Mouse (Mus musculus): ENCODE data around the gene Btbd9.
"Not testable (repeated sequence)": the region's sequence is repeated elsewhere in the genome, so short reads cannot be mapped to it uniquely, and the experiment has no call there.

The Btbd9 gene

GRCm38 (mm10) chr17:30575941-30576773 lies at the start of gene Btbd9:
Gene Btbd9 (minus strand): TSS chr17:30576488.
- in situ Hi-C loops (cut with MboI; ENCODE audit: low pct_unique_long_range_greater_than_20kb in 1 of 2, low sequenced_read_pairs in 2 of 2, unreplicated experiment in 1 of 2): no loop called here

DNA sequence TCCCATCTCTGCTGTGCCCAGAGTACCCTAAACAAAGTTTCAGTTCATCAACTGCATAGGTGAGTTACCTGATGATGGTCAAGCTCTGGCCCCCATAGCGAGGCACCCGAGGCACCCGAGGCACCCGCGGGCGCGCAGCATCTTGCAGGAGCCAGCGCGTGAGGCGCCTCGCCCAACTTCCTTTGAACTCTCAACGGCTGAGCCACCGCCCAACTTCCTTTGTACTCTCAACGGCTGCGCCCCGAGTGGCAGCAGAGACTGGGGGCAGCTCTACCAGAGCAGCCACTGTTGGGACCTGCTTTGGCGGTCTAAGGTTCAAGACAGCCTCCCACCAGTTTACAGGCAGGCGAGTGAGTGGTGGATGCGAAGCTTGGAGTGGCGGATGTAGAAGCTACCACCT lies 47.8 kb upstream of the Btbd9 start, which contains the start of gene Dnah8:
TSS of gene Dnah8 (plus strand) at position 223 of the 400 bp plus-strand sequence.
- in situ Hi-C loops (cut with MboI; ENCODE audit: low pct_unique_long_range_greater_than_20kb in 1 of 2, low sequenced_read_pairs in 2 of 2, unreplicated experiment in 1 of 2): not testable (repeated sequence)

- in situ Hi-C loops (cut with MboI; ENCODE audit: low pct_unique_long_range_greater_than_20kb in 1 of 2, low sequenced_read_pairs in 2 of 2, unreplicated experiment in 1 of 2): no loop called here
Measured at GRCm38 (mm10) chr17:30623200-30623599, 46.9 kb upstream of the Btbd9 start.

DNA sequence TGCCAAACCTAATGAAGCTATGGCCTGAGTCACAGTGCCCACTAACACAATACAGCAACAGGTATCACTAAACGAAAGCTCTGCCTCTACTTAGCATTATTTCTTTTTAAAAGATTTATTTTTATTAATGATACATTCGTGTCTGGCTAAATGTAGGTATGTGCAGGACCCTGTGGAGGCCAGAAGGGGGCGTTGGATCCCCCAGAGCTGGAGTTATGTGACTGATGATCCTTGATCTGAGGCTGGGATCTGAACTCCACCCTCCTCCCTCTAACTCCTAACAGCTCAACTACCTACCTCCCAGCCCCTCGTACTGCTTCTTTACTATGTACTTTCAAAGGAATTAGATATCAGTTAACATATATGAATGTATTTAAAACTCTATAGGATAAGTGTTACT lies 45.2 kb upstream of the Btbd9 start:
- in situ Hi-C loops (cut with MboI; ENCODE audit: low pct_unique_long_range_greater_than_20kb in 1 of 2, low sequenced_read_pairs in 2 of 2, unreplicated experiment in 1 of 2): no loop called here

- in situ Hi-C loops (cut with MboI; ENCODE audit: low pct_unique_long_range_greater_than_20kb in 1 of 2, low sequenced_read_pairs in 2 of 2, unreplicated experiment in 1 of 2): no loop called here
Measured at GRCm38 (mm10) chr17:30620548-30620947, 44.3 kb upstream of the Btbd9 start.

DNA sequence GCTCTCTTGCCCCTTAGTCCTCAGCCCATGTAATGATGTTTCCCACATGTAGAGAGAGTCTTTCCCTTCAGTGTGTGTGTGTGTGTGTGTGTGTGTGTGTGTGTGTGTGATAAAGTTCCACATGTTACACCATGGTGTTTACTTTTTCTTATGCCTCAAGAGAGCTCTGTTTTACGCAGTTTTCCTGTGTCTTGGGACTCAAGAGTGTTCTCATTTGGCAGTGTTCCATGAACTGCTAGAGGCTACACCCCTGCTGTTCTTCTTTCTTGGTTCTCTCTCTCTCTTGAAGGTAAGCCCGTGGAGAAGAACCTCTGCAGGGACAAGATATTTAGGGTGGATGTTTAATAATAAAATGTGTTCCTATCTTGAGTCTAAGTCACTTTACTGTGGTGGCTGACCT lies 42.9 kb upstream of the Btbd9 start:
- in situ Hi-C loops (cut with MboI; ENCODE audit: low pct_unique_long_range_greater_than_20kb in 1 of 2, low sequenced_read_pairs in 2 of 2, unreplicated experiment in 1 of 2): no loop called here

DNA sequence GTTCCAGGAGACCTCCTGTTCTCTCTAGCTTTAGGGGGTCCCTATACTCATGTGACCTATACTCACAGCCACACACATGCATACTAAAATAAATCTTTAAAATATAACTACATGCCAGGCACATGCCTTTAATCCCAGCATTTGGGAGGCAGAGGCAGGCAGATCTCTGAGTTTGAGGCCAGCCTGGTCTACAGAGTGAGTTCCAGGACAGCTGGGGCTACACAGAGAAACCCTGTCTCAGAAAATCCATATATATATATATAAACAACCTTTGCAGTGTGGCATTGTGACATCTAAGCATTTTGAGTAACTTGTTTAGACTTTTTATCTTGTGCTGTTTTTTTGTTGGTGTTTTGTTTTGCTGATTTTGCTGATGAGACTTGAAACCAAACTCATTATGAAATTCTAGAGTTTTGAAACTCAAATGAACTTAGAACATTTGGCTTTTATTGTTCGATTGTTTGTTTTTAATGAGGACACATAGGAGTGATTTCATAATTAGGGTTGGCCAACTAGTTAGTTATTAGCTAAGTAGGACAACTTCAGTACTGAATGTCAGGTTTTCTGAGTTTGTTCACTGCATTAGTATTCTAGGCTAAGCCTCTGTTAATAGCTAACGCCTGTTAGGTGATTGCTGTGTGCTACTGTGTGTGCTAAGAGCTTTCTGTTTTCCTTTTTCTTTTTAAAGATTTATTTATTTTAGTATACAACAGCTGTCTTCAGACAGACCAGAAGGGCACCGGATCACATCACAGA lies 42.0 kb upstream of the Btbd9 start:
- in situ Hi-C loops (cut with MboI; ENCODE audit: low pct_unique_long_range_greater_than_20kb in 1 of 2, low sequenced_read_pairs in 2 of 2, unreplicated experiment in 1 of 2): no loop called here

DNA sequence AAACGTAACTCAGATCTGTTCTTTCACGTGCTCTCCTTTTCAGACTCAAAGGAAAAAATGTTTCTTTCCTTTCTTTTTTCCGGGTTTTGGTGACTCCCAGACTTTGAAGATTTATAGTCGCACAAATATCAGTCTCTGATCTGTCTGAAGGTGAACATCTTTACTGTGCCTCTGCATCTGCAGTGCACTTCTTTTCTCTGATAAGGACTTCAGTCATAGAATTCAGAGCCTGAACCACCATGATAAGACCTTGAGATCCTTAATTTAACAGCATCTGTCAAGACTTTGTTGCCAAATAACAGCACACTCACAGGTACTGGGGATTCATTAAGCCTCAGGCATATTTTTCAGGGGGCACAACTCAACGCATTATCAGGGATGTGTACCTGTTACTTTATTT lies 39.9 kb upstream of the Btbd9 start:
- in situ Hi-C loops (cut with MboI; ENCODE audit: low pct_unique_long_range_greater_than_20kb in 1 of 2, low sequenced_read_pairs in 2 of 2, unreplicated experiment in 1 of 2): no loop called here

DNA sequence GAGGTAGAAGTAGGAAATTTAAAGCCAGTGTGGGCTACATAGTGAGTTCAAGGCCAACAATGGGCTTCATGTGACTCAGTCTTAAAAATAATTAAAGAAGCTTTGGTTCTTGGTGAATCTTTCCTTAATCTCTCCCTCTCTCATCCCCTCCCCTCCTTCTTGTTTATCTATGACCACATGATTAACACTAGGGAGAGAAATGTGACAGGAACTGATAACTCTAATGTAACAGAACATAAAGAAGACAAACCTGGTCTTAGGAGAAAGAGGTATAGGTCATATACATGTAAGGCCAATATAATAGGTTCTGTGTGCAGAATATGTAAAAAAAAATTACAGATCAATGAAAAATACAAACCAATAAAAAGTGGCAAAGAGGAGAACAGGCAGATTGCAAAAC lies 37.1 kb upstream of the Btbd9 start:
- in situ Hi-C loops (cut with MboI; ENCODE audit: low pct_unique_long_range_greater_than_20kb in 1 of 2, low sequenced_read_pairs in 2 of 2, unreplicated experiment in 1 of 2): no loop called here

GRCm38 (mm10) chr17:30612075-30612859 lies 36.0 kb upstream of the Btbd9 start:
- in situ Hi-C loops (cut with MboI; ENCODE audit: low pct_unique_long_range_greater_than_20kb in 1 of 2, low sequenced_read_pairs in 2 of 2, unreplicated experiment in 1 of 2): no loop called here

- in situ Hi-C loops (cut with MboI; ENCODE audit: low pct_unique_long_range_greater_than_20kb in 1 of 2, low sequenced_read_pairs in 2 of 2, unreplicated experiment in 1 of 2): no loop called here
Measured at GRCm38 (mm10) chr17:30611221-30612074, 35.2 kb upstream of the Btbd9 start.

- in situ Hi-C loops (cut with MboI; ENCODE audit: low pct_unique_long_range_greater_than_20kb in 1 of 2, low sequenced_read_pairs in 2 of 2, unreplicated experiment in 1 of 2): no loop called here
Measured at GRCm38 (mm10) chr17:30610739-30611138, 34.5 kb upstream of the Btbd9 start.

DNA sequence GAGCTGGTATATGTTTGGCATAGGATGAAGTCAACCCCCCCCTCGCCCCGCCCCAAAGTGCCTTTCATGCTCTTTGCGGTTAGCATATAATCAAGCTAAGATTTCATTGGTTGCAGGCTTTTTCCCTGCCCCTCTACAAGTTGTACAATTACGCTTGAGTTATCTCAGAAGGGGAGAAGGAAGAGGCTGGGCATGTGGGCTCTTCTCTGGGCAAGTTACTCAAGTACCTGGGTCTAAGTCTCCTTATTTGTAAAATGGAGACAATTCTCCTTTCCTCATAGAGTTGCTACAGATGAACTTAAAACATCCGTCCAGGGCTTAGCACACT lies 33.7 kb upstream of the Btbd9 start:
- in situ Hi-C loops (cut with MboI; ENCODE audit: low pct_unique_long_range_greater_than_20kb in 1 of 2, low sequenced_read_pairs in 2 of 2, unreplicated experiment in 1 of 2): no loop called here

GRCm38 (mm10) chr17:30609305-30609979 lies 33.2 kb upstream of the Btbd9 start:
- in situ Hi-C loops (cut with MboI; ENCODE audit: low pct_unique_long_range_greater_than_20kb in 1 of 2, low sequenced_read_pairs in 2 of 2, unreplicated experiment in 1 of 2): no loop called here

- in situ Hi-C loops (cut with MboI; ENCODE audit: low pct_unique_long_range_greater_than_20kb in 1 of 2, low sequenced_read_pairs in 2 of 2, unreplicated experiment in 1 of 2): no loop called here
Measured at GRCm38 (mm10) chr17:30607909-30608495, 31.7 kb upstream of the Btbd9 start.

DNA sequence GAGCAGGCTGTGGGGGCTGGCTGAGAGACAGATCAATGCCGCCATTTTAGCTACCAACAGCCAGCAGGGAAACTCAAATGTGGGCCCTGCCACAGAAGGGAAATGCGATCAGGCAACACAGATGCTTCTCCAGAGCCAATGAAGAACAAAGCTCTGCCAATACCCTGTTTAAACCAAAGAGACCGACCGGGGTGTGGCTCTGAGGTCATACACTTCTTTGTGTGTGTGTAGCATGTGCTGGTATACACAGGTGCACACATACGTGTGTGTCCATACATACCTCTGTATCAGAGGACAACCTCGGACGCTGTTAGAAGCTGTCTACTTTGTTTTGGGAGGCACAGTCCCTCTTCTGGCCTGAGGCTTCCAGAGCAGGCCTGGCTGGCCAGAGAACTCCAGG lies 31.0 kb upstream of the Btbd9 start:
- in situ Hi-C loops (cut with MboI; ENCODE audit: low pct_unique_long_range_greater_than_20kb in 1 of 2, low sequenced_read_pairs in 2 of 2, unreplicated experiment in 1 of 2): no loop called here

DNA sequence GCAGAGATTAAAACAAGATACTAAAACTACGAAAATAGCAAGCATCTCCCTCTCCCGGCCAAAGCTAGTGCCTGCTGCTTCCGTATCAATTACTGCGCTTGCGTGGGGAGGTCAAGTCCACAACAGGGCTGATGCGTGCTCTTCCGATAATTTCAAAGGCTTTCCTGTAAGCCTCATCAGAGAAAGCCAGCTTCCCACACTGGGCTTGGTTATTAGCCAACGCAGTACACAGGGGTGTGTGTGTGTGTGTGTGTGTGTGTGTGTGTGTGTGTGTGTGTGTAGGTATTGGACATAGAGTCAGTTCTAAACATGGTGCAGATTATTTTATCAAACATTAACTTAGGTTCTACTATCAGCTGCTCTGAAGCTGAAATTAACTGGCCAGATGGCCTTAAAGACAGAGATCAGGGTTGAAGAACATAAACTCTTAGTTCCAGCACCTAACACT lies 30.4 kb upstream of the Btbd9 start:
- in situ Hi-C loops (cut with MboI; ENCODE audit: low pct_unique_long_range_greater_than_20kb in 1 of 2, low sequenced_read_pairs in 2 of 2, unreplicated experiment in 1 of 2): no loop called here
